Mouse (Mus musculus): ENCODE measurements around the gene Rgs3. TPM values are rescaled to one million over a fixed set of nuclear protein-coding genes. Genes with fewer than 3 reads are reported as not detected.

Rgs3 gene
- polyA plus RNA-seq, 2 experiments, result 3.6 to 3.9 TPM

DNA sequence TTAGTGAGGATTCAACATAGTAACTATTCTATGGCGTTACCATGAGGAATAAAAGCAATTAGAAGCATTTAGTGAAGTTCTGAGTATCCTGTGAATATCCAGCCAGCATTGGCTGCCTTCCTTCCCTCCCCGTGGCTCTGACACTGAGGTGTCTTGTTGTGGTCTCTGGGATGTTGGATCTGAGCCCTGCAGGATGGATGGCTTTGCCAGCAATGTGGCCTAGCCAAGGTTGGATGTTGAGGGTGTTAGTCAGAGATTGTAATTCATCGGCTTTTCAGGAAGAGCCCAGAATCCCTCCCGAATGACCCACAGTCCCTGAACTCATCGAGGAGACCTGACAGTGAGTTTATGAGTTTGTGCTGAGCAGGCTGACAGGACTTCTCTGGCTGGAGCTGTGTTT, 36.4 kb downstream of the Rgs3 start:
- no peak overlapping the region for H3K27ac ChIP-seq
- no peak overlapping the region for H3K4me3 ChIP-seq (ENCODE audit: insufficient read depth in 1 of 2, low read depth in 2 of 2, low read length in 2 of 2)
- H3K4me1 ChIP-seq (replicated peaks; ENCODE audit: control insufficient read depth in 2 of 2, insufficient read depth in 2 of 2, low read length in 1 of 2), result 0 out of 4 replicates have a peak, but pooled peaks cover 0 to 1% of the 10 kb centered on the region in 2 experiments
- H3K4me2 ChIP-seq (ENCODE audit: low read depth), result no peak overlapping the region
- DNase-seq (ENCODE audit: low read depth in 3 of 3, low spot score in 3 of 3), result no peak
- WGBS (ENCODE audit: insufficient replicate concordance), result 55% methylated on average over 5 of the region's 5 CpGs
- no peak overlapping the region for H3K9ac ChIP-seq (replicated peaks)
- H3K9me3 ChIP-seq (ENCODE audit: control insufficient read depth, low read length), result no peaks in the 10 kb centered on the region
- no peaks in the 10 kb centered on the region for H3K27me3 ChIP-seq (ENCODE audit: control insufficient read depth, insufficient read depth, low read length)
- H3K36me3 ChIP-seq (replicated peaks; ENCODE audit: control insufficient read depth, insufficient read depth, low read depth), result no peaks in the 10 kb centered on the region
- TF ChIP-seq CTCF (IDR thresholded peaks at IDR 0.05; ENCODE audit: low read depth) (no peak), EP300 (IDR thresholded peaks at IDR 0.05; ENCODE audit: low read depth) (no peak)
- ATAC-seq (ENCODE audit: insufficient read depth), result no peak

DNA sequence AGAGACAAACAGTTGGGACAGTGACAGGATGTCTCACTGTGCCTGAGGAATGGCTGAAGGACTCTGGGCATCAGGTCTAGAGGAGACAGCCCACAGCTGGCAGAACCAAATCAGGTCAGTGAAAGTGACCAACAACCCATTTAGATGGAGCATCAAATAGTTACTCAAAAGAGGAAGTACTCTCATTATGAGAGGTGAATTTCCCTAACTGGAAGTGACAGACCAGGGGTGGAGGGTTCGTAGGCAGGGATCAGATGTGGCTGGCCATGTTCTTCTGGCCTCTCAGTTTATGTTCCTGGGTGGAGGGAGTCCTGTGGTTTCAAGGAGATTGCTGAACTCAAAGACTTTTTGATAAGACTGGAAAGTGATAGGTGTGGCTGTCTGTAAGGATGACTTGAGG, 40.9 kb downstream of the Rgs3 start:
- no peaks in the 10 kb centered on the region for H3K27me3 ChIP-seq (ENCODE audit: control insufficient read depth, insufficient read depth, low read length)
- 0 out of 4 replicates have a peak, but pooled peaks cover 0 to 4% of the 10 kb centered on the region in 2 experiments for H3K4me1 ChIP-seq (replicated peaks; ENCODE audit: control insufficient read depth in 2 of 2, insufficient read depth in 2 of 2, low read length in 1 of 2)
- ATAC-seq (ENCODE audit: insufficient read depth) (no peak), DNase-seq (ENCODE audit: low read depth in 3 of 3, low spot score in 3 of 3) (no peak)
- no peak overlapping the region for H3K27ac ChIP-seq
- no peaks in the 10 kb centered on the region for H3K9me3 ChIP-seq (ENCODE audit: control insufficient read depth, low read length)
- TF ChIP-seq EP300 (IDR thresholded peaks at IDR 0.05; ENCODE audit: low read depth) (no peak), CTCF (IDR thresholded peaks at IDR 0.05; ENCODE audit: low read depth) (no peak)
- no peak overlapping the region for H3K9ac ChIP-seq (replicated peaks)
- H3K36me3 ChIP-seq (replicated peaks; ENCODE audit: control insufficient read depth, insufficient read depth, low read depth), result no peaks in the 10 kb centered on the region
- H3K4me2 ChIP-seq (ENCODE audit: low read depth), result no peak overlapping the region
- WGBS (ENCODE audit: insufficient replicate concordance), result 23% methylated on average over 1 of the region's 1 CpGs
- H3K4me3 ChIP-seq (ENCODE audit: insufficient read depth in 1 of 2, low read depth in 2 of 2, low read length in 2 of 2), result no peak overlapping the region

DNA sequence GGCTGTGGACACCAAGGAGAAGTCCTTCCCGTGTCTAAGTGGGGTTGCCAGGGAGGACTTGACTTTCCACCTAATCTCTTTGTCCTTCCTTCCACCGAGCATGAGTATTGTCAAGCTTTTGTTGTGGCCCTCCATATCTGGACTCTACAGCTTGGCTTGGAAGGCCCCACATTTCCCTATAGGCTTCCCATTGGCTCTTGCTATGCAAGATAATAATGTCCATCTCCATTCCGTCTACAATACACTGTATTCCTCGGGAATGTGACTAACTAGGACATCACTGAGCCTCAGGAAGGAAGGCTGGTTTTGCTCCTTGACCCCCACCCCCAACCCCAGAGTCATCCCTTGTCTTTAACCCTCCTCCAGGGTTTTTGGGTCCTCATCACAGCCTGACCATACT, 44.0 kb downstream of the Rgs3 start:
- TF ChIP-seq CTCF (IDR thresholded peaks at IDR 0.05; ENCODE audit: low read depth) (no peak), EP300 (IDR thresholded peaks at IDR 0.05; ENCODE audit: low read depth) (no peak)
- 0 out of 4 replicates have a peak, but pooled peaks cover 0 to 4% of the 10 kb centered on the region in 2 experiments for H3K4me1 ChIP-seq (replicated peaks; ENCODE audit: control insufficient read depth in 2 of 2, insufficient read depth in 2 of 2, low read length in 1 of 2)
- H3K27ac ChIP-seq, result no peak overlapping the region
- no peak overlapping the region for H3K4me2 ChIP-seq (ENCODE audit: low read depth)
- H3K27me3 ChIP-seq (ENCODE audit: control insufficient read depth, insufficient read depth, low read length), result no peaks in the 10 kb centered on the region
- DNase-seq (ENCODE audit: low read depth in 3 of 3, low spot score in 3 of 3) (no peak), ATAC-seq (ENCODE audit: insufficient read depth) (no peak; the same call in 1 of the 2 replicates)
- H3K36me3 ChIP-seq (replicated peaks; ENCODE audit: control insufficient read depth, insufficient read depth, low read depth), result no peaks in the 10 kb centered on the region
- WGBS (ENCODE audit: insufficient replicate concordance), result 31% methylated on average over 4 of the region's 4 CpGs
- H3K9me3 ChIP-seq (ENCODE audit: control insufficient read depth, low read length), result no peaks in the 10 kb centered on the region
- H3K4me3 ChIP-seq (ENCODE audit: insufficient read depth in 1 of 2, low read depth in 2 of 2, low read length in 2 of 2), result no peak overlapping the region
- H3K9ac ChIP-seq (replicated peaks), result no peak overlapping the region

DNA sequence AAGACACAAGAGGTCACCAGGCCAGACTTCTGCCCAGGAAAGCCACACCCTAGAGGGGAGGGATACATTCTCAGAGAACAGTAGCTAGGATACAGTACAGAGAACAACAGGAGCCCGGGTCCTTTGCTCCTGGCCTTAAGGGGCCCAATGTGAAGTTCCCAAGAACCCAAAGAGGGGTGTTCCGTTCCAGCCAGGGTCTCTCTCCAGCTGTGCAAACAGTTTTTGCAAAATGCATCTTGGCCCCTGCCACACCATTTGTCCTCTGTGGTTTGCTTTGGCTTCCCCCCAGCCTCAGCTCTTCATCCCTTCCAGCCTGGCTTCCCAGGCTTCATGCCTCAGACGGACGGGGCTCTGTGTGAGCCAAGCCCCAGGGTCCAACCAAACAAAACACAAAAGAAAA, 44.4 kb downstream of the Rgs3 start:
- Histone ChIP-seq H3K4me3 (ENCODE audit: insufficient read depth in 1 of 2, low read depth in 2 of 2, low read length in 2 of 2) (no peak overlapping the region), H3K4me1 (replicated peaks; ENCODE audit: control insufficient read depth in 2 of 2, insufficient read depth in 2 of 2, low read length in 1 of 2) (0 out of 4 replicates have a peak, but pooled peaks cover 0 to 4% of the 10 kb centered on the region in 2 experiments), H3K36me3 (replicated peaks; ENCODE audit: control insufficient read depth, insufficient read depth, low read depth) (no peaks in the 10 kb centered on the region), H3K9ac (replicated peaks) (no peak overlapping the region), H3K9me3 (ENCODE audit: control insufficient read depth, low read length) (no peaks in the 10 kb centered on the region), H3K4me2 (ENCODE audit: low read depth) (no peak overlapping the region), H3K27ac (no peak overlapping the region), H3K27me3 (ENCODE audit: control insufficient read depth, insufficient read depth, low read length) (no peaks in the 10 kb centered on the region)
- WGBS (ENCODE audit: insufficient replicate concordance), result 54% methylated on average over 4 of the region's 4 CpGs
- TF ChIP-seq EP300 (IDR thresholded peaks at IDR 0.05; ENCODE audit: low read depth), result no peak
- TF ChIP-seq CTCF (IDR thresholded peaks at IDR 0.05; ENCODE audit: low read depth), result no peak
- no peak for DNase-seq (ENCODE audit: low read depth in 3 of 3, low spot score in 3 of 3)
- no peak for ATAC-seq (ENCODE audit: insufficient read depth)

DNA sequence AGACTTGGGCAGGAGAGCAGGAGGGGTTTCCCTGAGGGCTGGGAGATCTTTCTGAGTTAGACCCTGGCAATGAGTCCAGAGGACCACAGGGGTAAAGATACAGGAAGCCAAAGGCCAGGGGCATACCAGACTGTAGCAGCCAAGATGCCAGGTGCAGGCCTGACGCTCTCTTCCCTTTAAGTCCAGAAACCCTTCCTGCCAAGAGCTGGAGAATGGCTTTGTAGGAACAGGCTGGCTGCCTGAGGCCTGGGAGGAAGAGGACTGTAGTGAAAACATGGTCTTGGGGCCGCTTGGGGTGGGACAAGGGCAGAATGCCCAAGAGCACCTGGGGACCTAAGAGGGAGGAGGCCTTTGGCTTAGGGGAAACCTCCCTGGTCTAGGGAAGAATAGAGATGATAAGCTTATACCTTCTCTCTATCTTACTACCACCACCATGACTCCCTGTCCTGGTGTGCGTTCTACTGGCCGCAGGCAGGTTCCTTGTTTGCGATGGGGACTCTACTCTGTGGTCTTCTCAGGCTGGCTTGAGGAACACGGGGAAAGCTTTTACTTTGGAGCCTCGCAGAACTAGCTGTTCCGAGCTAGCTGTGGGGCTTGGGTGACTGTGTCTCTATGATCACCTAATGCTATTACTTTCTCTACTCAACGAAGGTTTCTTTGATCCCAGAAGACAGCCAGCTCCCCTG, 46.4 kb downstream of the Rgs3 start:
- DNase-seq (ENCODE audit: low read depth in 3 of 3, low spot score in 3 of 3) (no peak), ATAC-seq (ENCODE audit: insufficient read depth) (no peak)
- H3K9me3 ChIP-seq (ENCODE audit: control insufficient read depth, low read length), result no peaks in the 10 kb centered on the region
- no peak for TF ChIP-seq CTCF (IDR thresholded peaks at IDR 0.05; ENCODE audit: low read depth)
- no peak for TF ChIP-seq EP300 (IDR thresholded peaks at IDR 0.05; ENCODE audit: low read depth)
- H3K4me3 ChIP-seq (ENCODE audit: insufficient read depth in 1 of 2, low read depth in 2 of 2, low read length in 2 of 2), result no peak overlapping the region
- no peaks in the 10 kb centered on the region for H3K27me3 ChIP-seq (ENCODE audit: control insufficient read depth, insufficient read depth, low read length)
- H3K27ac ChIP-seq, result no peak overlapping the region
- 0 out of 4 replicates have a peak, but pooled peaks cover 0 to 4% of the 10 kb centered on the region in 2 experiments for H3K4me1 ChIP-seq (replicated peaks; ENCODE audit: control insufficient read depth in 2 of 2, insufficient read depth in 2 of 2, low read length in 1 of 2)
- no peak overlapping the region for H3K4me2 ChIP-seq (ENCODE audit: low read depth)
- H3K9ac ChIP-seq (replicated peaks), result no peak overlapping the region
- 61% methylated on average over 9 of the region's 9 CpGs for WGBS (ENCODE audit: insufficient replicate concordance)
- H3K36me3 ChIP-seq (replicated peaks; ENCODE audit: control insufficient read depth, insufficient read depth, low read depth), result no peaks in the 10 kb centered on the region
